Mouse (Mus musculus): ENCODE data around the gene Slc16a7.

The Slc16a7 gene

DNA sequence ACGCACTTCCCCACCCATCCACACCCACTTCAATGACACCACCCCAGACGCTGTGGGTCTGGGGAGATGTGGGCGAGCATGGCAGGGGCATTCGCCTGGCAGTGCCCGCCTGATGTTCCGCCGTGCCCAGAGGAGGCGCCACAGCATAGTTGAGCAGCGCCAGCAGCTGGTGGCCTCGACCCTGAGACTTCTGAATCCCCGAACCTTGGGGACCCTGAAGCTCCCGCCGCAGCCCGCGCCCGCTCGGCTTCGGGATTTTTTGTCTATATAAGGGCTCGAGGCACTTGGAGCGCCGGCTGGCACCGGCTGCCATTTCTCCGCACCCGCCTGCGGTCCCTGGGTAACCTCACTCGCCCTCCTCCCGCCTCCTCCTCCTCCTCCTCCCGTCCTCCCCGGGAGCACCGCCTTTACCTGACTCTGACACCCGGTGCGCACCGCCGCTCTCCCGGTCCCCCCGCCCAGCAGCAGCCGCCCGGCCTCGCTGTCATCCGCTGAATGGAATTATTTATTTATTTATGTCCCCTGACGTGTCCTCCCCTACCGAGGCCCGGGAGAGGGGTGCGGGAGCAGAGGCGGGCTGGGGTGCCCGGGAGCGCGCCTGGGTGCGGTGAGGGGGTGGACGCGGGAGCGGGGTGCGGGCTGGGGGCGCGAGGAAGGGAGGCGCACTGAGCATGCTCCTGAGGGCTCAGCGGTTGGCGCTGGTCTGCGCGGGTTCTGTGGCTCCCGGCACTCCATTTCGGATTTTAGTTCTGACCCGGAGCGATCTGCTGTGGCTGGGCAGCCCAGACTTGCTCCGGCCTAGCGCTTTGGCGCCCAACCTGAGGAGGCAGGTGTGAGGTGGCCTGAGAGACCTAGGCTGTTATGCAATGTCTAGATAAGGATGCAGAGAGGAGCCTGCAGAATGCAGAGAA is at the start of gene Slc16a7:
Gene Slc16a7, minus strand, starts transcription at position 590 of the 911 bp plus-strand sequence.
- peak; percentile 87 for DNase-seq (ENCODE audit: low spot score)

DNA sequence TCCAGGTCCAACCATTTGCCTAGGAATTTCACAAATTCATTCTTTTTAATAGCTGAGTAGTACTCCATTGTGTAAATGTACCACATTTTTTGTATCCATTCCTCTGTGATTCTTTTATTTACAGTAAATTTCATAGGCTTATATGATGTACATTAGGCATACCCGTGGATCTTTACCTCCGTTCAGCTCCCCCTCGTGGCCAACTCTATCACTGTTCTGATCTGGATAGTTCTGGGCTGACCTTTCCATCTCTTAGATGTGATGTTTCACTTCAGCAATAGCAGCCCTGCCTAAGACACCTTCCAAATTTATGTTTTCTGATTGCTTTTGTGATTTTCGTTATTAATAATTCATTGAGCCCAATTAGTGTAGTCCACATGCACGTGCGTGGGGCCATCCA is 29.5 kb upstream of the Slc16a7 start:
- DNase-seq (ENCODE audit: low spot score): no peak

DNA sequence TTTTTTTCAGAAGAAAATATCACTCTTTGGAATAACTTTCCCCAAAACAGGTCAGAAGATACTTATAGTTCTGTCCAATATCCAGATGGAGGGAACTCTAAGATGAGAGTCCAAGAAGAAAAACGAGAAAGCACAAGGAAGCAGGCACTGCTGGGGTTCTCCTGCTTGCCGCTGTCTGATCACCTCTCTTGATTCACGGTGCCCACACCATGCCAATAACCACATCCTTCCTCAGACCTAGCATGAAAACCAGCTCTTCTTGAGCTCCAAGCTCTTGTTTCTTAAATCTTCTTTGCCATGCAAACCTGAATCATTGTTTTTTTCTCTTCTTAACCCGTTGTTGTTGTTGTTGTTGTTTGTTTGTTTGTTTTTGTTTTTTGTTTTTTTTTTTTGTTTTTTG is 10.5 kb upstream of the Slc16a7 start:
- DNase-seq (ENCODE audit: low spot score): no peak

DNA sequence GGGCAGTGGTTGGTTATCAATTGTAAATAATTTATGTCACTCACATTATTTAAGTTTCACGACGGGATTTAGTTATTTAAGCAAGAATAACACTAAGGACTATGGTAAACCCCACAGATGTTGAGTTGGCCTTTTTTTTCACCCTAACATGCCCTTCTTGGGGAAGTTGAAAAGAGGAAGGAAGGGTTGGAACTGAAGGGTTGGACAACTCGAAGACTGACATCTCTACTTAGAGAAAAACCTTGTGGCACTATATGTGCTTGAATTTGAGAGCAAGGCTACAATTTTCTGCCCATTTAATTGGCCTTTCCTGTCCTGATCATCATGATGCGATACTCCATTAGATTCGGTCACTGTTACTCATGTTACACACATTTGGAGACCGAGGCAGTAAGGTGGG is 746 bp upstream of the Slc16a7 start:
- no peak for DNase-seq (ENCODE audit: low spot score)

DNA sequence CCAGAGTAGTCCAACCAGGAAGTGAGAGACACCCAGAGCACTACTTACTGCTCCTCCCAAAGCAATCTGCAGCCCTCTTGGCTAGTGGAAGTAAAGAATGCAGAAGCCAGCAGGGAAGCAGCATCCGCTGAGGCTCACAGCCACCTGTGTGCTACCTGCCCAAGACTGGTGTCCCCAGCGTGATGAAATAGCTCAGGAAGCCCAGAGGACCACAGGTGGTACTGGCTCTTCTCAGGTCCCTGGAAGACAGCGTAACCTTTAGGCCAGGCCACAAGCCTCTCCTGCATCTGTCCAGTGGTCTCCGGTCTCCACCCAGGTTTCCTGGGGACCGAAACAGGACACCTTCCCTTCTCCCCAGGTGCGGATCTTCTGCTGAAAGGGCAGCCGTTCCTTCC is 787 bp downstream of the Slc16a7 start:
- peak; percentile 45 for DNase-seq (ENCODE audit: low spot score)

DNA sequence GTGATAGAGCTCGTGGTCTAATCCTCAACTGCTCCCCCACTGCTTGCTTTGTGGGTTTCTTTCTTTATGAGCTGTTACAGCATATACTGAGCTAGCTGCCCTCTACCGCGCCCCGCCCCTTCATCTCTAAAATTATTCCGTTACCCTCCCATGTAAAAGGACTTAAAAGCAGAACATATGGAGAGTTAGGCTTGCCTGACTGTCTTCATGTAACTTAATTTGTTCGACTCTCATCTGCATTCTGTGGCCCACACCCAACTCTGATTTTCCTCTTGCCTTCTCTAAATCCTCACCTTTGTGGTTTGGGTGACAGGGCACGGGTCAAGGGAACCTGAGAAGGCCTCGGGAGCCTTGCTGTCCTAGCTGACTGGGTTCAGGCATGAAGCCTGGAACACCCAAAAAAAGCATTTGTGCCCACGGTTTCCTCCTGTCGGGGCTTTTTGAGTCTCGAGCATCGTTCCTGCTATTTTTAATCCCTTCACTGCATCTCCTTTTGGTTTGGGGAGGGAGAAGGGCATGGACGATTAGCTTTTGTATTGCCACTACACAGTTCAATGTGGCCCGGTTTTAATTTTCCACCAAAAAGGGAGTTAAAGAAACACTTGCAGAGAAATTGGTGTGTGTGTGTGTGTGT is 1.4 kb downstream of the Slc16a7 start:
- peak; percentile 49 for DNase-seq (ENCODE audit: low spot score)

DNA sequence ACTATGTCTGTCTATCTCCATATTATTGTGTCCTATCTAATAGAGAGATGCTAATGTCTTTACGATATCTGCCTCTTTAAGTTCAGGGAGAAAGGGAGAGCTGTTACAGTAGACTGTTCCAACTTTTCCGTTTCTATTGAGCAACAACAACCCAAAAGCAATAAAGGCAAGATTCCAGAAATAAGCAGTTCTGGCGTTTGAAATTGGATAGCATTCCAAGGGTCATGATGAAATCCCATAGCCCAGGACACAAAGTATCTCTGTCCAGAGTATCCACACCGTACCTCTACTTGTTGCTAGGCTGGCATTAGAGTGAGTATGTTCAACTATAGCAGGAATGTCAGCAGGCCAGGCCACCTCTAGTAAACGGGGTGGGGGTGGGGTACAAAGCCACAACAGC is 13.7 kb downstream of the Slc16a7 start:
- DNase-seq (ENCODE audit: low spot score): no peak

DNA sequence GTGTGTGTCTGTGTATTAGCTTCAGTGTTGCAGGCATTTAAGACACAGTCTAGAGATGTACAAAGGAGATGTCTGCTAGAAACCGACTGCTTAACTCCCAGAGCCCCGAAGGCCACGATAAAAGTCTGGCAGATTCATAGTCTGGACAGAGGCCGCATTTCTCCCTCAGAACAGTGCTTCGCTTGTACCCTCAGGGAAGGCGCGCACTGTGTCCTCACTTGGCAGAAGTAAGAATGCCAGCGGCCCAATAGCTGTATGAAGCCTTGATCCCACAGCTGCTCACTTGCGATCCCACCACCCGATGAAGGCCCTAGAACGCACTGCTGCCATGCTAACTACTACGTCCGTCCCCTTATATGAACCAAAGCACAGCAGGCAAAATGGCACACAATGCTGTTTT is 16.6 kb downstream of the Slc16a7 start:
- DNase-seq (ENCODE audit: low spot score): peak; percentile 28

DNA sequence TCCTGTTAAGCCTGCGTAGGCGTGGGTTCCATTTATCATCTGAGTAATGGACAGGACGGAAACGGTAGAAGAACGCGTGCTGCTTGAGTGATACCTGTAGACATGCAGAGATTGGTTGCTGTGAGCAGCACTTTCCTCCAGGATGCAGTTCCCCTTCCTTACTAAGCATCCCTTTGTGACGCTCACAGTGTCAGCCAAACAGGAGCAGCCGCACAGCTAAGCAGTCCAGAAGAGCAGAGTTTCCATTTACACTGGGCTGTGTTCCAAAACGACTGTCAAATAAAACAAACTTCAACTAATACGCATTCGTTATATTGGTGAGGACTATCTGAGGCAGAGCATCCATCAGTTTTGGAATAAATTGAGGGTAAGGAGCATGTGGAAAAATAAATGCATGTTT is 17.8 kb downstream of the Slc16a7 start:
- no peak for DNase-seq (ENCODE audit: low spot score)

DNA sequence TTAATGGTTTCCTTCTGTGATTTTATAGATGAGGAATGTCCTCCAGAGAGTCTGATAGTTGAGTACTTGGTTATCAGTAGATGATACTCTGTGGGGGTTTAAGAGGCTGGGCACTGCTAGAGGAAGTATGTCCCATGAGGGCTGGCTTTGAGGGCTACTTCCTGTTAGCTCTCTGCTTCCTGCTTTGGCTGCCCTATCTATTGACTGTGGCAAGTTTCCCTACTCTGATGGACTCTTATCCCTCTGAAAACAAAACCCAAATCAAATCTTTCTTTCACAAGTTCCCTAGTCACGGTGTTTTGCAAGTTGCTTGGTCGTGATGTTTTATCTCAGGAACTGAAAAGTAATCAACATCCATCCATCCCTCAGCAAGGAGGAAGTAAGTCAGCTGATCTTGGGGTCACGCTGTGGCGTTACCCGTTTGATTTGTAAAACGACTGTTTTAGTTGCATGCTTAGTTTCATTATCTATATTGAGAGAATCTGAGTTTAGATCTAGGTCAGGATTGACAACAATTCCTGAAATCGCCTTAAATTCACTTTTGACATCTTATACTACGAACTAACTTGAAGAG is 19.1 kb downstream of the Slc16a7 start:
- peak; percentile 30 for DNase-seq (ENCODE audit: low spot score)

DNA sequence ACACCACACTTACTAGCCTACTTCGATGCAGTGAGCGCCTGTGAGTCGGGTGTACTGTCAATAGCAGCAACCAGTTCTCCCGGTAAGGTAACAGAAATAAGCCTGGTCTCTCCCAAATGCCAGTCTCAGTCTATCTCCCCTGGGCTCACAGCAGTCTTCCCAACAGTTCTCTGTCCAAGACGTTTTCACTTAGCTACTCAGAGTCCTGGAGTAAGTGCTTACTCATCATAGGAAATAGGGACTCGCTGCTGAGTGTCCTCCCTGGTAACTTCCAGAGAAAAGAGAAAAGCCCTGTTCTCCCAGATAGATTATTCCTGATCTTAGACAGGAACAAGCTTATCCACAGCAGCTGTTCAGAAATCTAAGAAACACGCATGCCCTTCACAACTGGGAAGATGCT is 30.8 kb downstream of the Slc16a7 start:
- DNase-seq (ENCODE audit: low spot score): no peak

DNA sequence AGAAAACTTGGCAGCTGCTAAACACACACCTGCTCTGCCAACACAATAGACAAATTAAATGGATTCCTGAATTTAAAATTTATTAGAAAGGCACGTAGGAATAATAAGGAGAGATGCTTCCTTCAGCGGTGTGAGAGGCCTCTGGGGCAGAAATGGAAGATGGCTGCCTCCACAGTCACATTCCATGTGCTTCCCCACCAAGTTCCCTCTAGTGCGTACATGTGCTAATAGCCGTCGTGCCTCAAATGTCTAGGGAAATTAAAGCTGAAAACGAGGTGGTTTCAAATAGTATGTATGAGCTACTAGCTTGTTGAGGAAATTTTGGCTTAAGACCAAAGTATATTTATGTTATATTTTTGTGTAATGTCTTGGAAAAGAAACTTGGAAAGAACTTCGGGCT is 36.5 kb downstream of the Slc16a7 start:
- no peak for DNase-seq (ENCODE audit: low spot score)

DNA sequence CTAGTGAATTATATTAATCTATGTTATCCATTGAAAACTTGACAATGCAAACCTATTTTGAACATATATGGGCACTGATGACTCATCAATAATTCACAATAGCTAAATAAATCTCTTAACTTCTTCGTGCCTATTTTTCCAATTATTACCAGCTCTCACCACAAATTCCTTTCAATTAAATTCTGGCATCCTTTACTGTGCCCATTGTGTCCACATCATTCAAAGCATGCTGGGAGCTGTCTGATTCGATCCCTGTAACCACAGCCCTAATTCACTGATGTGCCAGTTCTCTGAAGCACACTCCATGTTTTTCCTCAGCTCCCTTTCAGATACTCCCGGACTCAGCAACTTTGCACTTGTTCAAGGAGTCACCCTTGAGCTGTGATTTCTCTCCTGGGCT is 41.1 kb downstream of the Slc16a7 start:
- no peak for DNase-seq (ENCODE audit: low spot score)

DNA sequence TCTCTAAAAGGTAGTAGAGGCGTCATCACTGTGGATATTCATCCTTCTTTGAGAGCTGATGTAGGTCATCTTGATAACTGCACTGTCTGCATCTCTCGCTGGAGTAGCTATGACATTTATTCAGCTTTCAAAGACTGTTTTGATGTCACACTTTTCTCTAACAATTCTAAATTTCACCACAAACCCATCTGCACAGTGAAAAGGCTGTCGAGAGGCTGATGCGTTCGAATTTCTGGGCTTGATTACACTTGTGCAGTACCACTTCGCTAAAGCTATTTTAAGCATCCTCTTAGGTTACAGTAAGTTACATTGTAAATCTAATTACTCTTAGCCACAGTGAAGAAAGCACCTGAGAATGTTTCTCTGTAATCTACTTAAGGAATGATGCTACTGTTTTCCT is 42.1 kb downstream of the Slc16a7 start:
- DNase-seq (ENCODE audit: low spot score): no peak

DNA sequence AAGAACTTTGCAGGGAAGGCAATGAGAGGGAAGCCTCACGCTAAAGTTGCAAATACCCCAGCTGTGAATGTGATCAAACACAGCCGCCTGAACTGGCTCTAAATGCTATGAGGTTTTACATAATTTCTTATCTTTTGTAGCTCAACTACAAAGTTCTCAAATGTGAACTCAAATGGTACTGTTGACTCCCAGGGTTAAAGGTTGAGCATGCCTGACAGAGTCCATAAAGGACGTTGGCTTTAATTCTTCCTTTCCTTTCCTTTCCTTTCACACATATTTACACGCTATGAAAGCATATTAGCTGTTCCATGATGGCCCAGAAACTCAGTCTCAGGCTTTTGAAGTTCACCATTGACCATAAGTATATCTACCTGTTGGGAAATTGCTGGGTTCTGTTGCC is 42.9 kb downstream of the Slc16a7 start:
- no peak for DNase-seq (ENCODE audit: low spot score)

DNA sequence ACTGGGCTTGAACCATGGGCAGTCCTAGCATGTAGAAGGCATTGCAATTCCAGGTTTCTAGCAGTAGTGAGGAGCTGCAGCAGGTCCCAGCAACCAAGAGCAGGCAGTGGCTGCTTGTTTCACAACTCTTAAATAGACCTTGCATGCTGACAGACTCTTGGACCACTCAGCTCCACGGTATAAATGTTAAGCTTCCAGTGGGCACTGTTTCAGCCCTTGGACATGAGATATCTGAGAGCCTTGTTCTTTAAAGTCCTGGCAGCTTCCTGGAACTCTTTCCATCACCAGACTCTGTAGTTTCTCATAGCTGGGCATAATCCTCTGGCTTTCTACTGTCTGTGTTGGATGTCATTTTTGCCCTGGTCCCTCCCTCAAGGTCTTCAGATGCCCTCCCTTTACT is 43.7 kb downstream of the Slc16a7 start:
- no peak for DNase-seq (ENCODE audit: low spot score)

DNA sequence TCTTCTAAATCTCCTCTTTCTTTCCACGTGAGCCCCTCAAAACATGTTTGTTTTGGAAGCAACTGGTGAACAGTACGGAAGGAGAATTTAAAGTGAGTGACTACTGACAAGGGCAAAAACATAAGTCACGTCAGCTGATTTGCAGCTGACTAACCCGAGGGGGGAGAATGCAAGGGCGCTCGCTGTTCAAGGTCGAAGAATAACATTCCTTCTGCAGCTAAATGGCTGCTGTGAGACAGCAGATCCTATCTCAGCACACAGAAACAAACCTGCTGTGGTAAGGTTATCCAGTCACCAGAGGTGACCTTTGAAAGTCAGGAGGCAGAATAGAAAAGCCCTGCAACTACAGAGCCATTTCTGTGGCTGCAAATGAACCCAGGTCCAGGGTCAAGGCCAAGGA is 47.1 kb downstream of the Slc16a7 start:
- no peak for DNase-seq (ENCODE audit: low spot score)

DNA sequence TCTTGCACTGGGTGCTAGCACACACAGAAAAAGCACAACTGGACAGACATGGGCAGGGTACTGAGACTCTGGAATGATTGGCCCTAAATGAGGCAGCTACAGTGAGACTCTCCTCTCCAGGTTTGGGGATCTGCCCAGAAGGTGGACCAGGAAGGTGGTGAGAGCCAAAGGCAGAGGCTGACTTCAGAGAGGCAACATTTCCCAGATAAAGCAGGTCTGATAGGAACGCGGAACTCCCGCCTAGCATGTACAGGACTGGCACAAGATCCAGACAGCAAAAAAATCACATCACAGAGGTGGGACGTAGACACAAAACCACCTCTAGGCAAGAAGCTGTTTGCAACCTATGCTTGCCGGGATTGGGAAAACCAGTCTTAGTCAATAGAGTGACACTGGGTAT is 55.5 kb downstream of the Slc16a7 start:
- no peak for DNase-seq (ENCODE audit: low spot score)

DNA sequence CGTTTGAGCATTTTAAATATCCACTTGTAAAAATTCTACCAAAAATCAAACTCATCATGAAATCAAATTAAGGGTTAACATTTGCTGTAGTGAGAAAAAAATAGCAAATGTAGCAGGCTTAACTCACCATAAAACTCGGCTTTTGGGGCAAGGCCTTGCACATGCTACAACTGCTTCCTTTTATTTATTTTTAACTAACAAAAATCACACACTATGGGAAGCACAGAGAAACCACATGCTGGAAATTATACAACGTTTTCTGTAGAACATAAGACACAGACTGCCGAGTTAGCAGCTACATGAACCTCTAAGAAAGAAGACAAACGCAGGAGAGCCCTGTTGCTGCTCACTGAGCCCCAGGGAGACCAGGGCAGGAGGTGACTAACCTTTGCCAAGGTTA is 57.9 kb downstream of the Slc16a7 start:
- no peak for DNase-seq (ENCODE audit: low spot score)

DNA sequence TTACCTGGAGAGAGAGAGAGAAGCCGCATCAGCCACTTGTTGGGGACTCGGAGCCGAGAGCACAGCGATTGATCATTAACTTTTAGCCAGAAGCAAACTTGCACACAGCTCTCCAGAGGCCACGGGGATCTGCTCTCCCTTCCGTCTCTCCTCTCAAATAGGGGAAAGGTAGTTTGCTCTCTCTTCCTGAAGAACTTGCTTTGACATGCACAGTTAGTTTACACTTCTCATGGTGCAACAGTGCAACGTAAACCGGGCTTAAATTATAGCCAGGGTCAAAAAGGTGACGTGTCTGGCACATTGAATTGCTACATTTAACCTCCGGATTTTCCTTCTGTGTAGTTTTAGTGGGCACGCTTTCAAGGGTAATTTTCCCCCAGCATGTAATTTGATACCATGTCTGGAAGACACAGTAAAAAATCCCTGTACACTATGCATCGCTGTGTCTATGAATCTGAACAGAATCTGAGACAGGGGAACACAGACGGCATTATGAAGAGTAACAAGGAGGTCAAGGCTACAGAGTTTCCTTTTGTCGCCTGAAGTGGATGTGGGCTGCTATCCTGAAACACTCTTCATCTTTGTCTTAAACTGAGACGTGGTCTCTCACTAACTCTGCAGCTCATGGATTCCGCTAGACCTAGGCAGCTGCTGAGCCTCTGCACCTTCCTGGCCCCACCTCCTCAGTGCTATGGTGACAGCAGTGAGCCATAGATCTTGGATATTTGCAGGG is 60.8 kb downstream of the Slc16a7 start:
- no peak for DNase-seq (ENCODE audit: low spot score)

DNA sequence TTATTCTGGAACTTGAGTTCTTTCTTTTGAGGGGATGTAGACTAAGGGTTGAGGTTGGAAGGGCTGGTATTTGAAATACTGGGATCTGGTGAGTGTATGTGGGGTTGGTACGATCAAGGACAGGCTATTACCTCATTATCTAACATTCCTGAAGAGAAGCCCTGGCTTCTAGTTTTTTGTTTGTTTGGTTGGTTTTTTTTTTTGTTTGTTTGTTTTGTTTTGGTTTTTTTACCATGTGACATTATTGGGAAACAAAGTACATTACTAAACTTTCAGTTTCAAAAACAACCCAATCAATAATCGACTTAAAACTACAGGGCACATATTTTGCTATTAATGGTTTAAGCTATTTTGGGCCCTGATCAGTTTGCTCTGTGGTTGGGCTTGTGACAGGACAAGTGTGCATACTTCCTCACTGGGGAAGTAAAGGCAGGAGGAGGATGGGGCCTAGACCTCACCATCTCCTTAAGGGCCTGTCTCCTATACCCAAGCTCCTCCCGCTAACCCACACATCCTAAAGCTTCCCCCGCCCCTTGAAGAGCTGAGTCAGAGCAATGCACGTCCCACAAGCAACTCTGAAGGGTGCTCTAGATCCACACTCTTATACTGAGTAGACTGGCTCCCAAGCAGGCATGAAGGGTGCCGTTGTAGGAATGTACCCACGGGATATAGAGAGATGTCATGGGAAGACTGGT is 64.2 kb downstream of the Slc16a7 start:
- DNase-seq (ENCODE audit: low spot score): no peak

Measured in layer of hippocampus, adult 11-12 months (tissue).